Mouse (Mus musculus) cerebellum, postnatal 10 days (tissue): ENCODE measurements at regions not wholly inside any gene's neighbourhood (a gene's known extent, or its start where the extent isn't known, plus 50 kb on each side); places are given as distances from the start of the nearest gene placed in this dataset.

Source experiments
- DNase-seq, 2 experiments: peaks; one replicate each; pipeline ENCODE4 v3.0.0; 2021; ENCODE audit warnings: mixed read lengths in 2 of 2

DNA sequence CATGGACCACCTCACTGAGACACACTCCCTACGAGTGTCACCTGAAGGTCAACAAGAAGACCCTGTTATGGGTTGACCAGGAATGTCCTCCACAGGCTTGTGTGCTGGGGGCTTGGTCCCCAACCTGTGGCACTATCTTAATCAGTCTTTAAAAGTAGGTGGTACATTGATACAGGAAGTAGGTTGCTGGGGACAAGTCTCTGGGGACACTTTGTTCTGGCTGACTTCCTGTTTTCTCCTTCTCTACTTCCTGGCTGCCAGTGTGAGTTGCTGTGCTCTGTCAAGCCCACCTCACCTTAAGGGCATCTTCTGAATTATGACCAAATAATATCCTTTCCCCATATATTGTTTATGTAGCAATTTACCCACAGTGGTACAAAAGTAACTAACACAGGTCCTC lies 96.1 kb downstream of the Cct6b start:
- DNase-seq = no peak

DNA sequence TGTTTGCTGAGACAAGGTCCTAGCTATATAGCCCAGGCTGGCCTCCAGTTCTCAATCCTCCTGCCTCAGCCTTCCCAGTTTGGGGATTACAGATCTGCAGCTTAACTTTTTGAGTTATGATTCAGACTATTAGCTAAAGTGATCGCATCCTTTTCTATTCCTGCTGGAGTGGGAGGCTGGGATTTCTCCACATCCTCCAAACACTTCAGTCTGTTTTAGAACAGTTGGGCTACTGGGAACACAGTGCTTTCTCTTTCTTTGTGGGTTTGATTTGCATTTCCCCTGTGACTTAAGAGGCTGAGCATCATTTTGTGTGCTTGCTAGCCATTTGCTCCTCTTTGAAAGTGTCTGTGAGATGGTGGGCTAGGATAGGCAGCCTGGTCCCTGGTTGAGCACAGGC lies 100.0 kb downstream of the Cct6b start:
- DNase-seq = no peak

DNA sequence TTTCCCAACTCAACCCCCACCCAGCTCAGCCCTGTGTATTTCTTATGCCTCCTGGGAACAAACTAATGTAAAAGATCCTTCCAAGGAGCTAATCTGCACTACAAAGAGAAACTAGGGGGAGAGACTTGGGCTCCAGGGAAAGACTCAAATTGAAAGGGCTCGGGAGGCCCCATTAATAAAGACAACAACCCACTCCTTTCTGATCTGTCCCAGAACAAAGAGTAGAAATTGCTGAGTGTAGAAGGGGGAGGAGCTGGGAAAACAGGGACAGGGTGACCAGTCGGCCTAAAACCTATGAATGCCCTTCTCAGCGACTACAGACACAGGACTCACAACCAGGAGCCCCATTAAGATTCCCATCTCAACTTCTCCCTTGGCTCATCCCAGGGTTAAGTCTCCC lies 102.0 kb downstream of the Cct6b start:
- DNase-seq = no peak

DNA sequence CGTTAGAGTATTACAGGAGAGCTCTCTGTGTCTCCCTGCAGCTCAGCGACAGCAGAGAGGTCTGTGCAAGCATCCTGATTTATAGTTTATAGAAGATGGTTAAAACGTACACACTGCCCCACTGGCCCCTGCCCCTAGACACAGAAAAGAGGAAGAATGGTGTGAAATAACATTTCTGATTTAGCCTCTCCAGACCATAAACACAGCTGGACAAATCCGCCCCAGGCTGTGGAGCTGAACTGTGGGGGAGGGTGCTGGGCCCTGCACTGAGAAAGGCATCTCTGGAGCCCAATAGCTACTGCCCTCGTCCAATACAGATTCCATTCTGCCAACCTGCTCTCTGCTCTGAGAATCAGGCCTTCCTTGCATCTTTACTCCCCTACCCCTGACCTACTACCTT lies 112.4 kb downstream of the Cct6b start:
- no peak for DNase-seq

DNA sequence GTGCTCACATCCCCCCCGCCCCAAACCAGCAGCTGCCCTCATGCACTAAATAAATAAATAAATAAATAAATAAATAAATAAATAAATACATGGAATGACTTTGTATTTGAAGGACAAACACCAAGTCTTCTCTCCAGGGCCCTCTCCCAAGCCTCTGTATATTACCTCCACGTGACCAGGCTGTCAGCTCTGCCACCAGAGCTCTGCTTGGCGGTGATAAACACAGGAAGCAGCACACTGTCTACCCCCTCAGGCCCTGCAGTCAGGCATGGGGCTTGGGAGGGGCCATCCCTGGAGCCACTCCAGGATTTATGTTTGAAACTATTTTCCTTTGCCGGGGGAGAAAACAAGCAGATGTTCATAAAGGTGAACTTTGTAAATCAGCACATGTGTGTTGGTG lies 125.6 kb downstream of the Cct6b start:
- DNase-seq = no peak

DNA sequence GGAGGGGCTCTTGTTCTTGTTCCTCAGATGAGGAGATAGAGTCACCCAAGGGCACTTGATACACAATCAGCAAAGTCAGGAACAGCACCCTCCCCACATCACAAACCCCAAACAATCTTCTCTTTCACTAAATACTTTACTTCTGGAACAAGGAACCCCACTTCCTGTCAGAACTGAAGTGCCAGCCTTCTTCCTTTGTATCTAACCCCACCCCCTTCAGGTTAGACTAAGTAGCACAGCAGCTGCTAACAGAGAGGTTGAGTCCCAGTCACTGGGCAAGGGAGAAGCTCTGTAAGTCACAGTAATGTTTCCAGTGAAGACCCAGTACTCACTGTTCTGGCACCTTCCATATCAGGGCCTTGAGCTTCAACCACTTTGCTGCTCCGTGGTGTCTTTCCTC lies 131.9 kb downstream of the Cct6b start:
- no peak for DNase-seq

DNA sequence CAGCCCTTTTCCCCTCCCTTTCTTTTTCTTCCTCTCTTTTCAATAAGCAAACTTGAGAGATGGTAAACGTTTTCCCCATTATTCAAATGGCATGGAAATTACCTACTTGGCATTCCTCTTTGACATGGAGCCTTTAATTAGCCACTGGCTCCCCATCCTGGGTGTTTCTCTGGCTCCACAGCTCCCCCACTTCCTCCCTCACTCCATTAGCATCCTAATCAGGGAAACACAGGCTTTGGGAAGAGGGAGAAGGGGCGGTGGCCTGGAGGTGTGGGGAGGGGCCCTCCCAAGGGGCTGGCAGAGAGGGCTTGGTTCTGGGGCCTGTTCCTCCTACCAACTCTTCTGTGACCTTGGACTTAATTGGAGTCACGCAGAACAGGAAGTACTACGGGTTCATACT lies 132.7 kb downstream of the Cct6b start:
- DNase-seq = no peak

DNA sequence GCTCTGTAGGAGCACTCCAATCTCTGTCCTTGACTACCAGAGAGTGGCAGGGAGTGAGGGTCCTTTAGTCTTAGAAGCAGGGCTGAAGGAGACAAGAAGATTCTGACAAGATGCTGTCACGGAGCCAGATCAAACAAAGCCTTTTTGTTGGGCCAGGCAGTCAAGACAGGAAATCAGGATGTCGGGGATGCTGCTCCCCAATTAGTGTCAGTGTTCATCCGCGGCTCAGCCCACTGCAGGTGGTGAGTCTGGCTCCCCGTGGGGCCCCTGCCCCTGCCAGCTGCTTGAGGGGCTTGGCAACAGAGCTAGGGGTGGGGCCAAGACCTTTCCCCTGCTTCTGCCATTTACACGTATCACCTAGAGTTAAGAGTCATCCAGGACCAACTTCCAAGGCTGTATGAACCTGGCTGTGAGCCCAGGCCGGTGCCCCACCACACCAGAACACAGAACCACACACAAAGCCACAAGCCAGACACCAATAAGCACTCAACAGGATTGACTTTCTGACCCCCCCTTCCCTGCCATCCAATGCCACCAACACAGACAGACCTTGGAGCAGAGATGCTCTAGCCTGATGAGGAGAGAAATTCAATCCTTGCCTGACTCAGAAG lies 137.5 kb downstream of the Cct6b start:
- DNase-seq = peak; percentile 15 to 25

DNA sequence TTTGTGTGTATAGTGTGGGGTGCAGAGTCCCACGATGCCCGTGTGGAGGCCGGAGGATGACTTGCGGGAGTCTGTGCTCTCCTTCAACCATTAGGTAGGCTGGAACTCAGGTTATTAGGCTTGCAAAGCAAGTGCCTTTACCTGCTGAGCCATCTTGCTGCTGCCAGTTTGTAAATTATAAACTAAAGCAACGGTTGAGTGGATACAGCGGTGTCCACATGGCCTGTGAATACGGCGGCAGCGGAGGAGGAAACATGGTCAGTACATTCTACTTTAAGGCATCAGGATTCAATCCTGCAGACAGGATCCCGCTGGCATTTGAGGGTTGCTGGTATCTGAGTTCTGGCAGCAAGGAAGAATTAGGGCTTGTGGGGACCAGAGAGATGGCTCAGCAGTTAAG lies 143.1 kb downstream of the Cct6b start:
- no peak for DNase-seq

DNA sequence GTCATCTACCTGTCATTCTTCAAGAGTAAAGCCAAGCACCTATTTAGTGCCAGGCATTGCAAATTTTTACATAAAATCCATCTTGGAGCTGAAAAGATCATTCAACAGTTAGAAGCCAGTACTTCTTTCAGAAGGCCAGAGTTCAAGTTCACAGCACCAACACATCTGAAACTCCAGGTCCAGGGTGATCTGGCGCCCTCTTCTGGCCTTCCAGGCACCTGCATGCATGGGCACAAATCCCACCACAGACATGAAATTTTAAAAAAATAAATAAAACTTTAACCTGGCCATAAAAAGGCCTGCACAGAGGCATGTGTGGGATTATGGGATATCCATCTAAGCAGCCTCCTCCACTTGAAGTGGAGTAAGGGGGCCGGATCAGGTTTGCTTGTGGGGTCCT lies 144.7 kb downstream of the Cct6b start:
- no peak for DNase-seq

DNA sequence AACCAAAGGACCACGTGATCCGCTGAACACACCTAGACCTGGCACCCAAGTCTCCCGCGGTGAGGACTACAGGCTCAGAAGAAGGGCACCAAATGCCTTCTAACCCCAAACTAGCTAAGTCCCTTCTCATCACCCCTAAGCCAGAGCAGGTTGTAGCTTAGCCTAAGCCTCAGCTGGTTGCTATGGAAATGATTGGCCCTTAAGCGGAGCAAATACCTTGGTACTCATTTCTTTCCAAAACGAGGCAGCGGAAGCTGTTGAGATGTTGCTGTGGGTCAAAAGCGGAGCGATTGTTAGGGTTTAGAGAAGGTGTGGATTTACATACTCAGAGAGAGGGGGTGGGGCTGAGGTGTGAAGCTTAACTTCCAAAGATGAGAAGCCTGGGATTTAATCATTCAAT lies 145.7 kb downstream of the Cct6b start:
- no peak for DNase-seq

DNA sequence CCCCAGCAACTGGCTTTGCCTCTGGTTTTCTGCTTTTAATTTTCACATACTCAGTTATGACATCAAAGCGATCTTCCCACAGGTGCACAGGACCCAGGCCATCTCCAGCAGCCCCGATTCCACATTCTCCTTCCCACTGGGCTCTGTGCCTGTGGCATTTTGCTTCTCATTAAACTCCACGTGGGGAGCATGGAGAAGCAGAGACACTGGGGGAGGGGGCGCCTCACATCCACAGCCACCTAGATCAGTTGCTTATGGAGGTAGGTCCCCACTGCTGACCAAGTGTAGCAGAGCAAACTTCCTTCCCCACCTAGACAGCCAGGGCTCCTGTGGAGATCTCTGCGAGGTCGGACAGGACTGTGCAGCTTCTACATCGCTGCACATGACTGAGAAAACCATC lies 147.3 kb downstream of the Cct6b start:
- peak; percentile 59 to 62 for DNase-seq

DNA sequence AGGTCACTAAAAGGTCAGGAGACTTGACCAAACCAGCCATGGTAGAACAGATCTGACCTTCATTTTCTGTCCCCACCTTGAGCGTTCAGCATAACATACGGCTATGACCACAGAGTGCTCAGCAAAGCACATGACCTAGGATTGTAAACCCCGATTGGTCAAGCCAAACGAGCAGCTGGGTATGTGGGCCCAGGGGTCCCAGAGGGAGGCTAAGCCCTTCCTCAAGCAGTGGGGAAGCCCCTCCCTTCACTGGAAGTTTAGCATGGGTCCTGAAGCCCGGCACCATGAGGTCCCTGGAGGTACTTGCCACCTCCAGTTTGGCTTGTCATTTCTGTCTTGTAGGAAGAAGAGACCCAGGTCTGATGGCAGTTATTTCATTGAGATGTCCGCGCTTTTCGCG lies 149.8 kb downstream of the Cct6b start:
- DNase-seq = no peak

DNA sequence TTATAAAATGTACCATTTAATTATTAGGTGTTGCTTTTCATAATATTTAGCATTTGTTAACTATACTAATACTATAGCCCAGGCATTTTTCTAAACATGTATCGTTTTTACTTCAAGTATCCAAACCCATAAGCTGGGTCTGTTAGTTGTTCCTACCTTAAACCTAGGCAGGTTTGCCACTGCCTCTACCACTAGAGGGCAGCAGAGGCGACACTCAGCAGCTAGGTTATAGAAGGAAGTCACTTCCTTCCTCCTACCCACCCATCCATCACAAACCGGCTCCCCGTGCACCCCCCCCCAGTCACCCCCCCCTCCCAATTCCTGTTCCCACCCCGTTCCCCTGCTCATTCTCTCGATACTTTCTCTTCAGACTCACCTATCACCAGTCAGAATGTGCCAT lies 150.6 kb downstream of the Cct6b start:
- peak; percentile 89 to 92 for DNase-seq

DNA sequence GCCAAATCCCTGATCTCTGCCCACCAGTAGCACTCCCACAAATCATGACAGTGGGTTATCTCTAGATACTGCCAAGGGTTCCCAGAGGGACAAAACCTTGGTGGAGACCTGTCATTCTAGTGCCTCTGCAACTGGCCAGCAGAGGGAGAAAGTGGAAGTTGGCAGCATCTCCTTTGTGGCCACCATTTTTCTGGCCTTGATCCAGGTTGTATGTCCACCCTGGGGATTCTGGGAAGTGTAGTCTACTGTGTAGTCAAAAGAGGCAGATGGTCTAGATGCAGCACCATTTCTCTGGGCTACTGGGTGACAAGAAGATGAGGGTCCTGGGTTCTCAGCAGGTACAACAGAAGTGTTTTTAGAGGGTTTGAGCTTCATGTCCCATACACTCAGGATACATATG lies 152.1 kb downstream of the Cct6b start:
- DNase-seq = peak; percentile 82 to 91

DNA sequence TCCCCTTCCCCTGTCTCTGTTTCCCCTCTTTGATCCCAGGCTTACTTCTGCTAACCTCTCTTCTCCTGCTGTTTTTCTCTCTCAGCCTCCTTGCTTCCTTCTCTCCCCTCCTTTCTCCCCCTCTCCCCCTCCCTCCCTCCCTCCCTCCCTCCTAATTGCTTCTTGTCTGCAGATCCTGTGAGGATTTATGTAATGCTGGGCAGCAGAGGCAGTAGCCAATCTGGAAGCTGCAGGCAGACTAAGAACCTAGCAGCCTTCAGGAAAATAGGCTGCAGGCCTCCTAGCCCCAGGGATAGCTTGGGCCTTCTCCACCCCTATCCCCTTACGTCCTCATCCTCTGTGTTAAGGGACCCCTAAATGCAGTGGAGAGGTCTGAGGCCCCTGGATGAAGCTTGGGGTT lies 155.2 kb downstream of the Cct6b start:
- no peak for DNase-seq

DNA sequence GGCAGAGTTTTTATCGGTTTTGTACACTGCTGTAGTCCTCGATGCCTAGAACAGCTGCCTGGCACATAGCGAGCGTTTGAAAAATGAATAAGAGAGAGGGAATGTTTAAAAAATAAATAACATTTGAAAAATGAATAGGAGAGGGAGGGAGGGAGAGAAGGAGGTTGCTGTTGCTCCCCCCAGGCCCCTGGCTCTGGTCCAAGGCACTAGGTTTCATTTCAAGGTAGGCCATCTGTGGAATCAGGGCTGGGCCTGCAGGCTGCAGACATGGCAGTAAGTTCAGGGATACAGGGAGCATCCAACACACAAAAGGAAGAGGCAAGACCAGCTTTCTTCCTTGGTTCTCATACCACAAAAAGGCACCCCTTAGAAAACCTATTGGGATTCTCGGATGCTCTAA lies 156.5 kb downstream of the Cct6b start:
- DNase-seq = peak; percentile 77 to 83

DNA sequence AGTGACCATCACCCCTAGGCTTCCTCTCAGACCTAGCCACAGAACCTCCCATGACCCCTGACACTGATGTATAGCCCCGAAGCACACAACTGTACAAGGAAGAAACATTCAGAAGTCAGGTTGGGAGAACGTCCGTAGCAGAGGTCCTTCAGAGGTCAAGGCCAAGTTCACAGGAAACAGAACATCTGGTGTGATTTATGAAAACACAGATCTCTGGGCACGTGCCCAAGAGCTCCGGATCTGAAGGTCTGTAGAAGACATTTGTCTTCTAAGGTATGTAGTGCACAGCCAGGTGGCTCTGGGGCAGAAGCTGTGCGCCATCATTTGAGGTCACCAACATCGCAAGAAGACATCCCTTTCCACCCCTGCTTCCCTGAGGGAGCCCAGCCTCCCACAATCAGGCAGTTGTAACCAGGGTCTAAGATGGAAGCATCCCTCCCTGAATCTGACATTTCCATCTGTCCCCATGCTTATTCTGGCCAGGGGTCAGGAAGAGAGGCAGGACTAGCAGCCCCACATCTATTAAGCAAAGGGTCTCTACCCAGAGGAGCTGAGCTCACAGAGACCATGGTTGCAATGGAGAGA lies 159.8 kb downstream of the Cct6b start:
- DNase-seq = peak in 1 of 2 experiments; percentile 54

DNA sequence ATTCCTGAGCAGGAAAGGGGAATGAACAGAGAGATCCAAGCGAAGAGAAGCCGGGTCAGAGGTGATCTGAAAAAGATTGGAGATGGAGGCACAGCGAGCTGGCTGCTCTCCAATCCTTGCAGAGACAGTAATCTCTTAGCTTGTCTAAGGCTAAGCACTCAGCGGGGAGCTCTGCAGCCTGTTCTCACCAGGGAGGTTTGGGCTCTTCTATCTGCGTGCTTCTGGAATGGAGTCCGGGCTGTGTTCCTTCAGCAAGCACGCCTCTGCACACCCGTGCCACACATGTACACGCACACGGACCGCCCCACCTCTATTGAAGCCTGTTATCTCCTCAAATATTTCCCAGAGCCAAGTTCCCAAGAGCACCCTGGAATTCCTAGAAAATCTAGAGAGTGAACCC lies 161.3 kb downstream of the Cct6b start:
- DNase-seq = peak; percentile 64 to 73

DNA sequence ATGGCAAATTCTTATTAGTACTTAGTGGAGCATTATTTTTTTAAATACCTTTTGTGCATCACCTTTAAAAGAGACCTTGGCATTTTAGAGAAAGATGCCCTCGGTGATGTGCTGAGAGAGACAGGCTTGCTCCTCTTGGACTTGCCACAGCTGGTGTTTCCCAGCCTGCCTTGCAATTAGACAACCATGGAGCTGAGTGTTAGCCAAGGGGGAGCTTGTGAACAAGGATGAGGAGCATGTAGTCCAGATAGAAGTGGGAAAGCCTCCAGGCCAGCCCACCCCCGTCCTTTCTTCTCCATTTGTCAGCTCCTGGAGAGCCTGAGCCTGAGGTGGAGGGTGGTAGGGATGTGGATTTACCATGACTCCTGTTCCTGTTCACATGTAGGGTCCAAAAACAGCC lies 161.9 kb downstream of the Cct6b start:
- peak; percentile 48 to 49 for DNase-seq

DNA sequence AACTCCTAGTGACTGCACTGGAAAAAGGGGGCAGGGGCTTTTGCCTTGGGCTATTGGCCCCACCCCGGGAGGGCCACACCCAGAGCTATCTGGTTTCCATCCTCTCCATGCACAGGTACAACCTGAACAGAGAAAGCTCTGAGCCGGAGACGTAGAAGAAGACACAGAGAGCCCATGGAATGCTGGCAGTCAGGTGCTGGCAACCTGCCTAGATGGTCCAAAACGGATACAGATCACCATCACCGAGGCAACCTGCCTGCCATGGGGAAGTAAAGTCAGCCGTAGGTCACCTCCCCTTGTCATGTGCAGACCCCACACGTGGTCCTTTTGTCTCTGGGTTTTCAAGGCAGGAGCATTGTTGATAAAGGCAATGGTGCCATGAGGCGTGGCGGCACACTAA lies 164.0 kb downstream of the Cct6b start:
- DNase-seq = peak; percentile 63

DNA sequence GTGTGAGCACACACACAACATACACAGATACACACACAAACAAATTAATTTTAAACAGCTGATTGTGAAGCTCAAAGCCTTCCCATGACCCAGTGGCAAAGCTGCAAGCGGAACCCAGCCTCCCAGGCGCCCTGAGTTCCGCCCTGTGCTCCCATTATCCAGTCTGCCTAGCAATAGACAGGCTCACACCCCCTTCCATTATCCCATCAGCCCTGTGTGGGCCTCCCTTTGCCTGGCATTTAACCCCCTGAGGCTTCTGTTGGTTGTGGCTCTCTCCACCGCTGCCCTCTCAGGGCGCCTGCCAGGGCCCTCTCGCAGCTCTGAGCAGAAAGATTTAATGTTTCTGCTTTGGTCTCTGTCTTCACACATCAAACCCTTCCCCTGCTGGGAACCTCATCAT lies 166.4 kb downstream of the Cct6b start:
- DNase-seq = no peak

DNA sequence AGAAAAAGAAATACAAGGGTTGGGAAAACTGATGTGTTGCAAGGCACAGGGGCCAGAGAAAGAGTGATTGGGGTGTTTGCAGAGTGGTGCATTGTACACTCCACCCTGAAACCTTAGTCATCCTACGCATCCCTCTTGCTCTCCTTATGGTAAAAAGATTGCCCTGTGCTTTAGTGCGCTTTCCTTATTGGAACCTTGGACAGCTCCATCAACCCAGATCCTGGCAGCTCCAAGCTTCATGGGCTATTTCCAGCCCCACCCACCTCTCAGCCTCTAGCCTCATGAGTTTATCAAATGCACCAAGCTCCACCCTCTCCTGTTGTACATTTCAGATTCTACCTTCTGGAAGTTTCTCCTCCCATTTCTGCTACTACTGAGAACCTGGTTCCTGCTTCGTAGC lies 167.3 kb downstream of the Cct6b start:
- DNase-seq = no peak

DNA sequence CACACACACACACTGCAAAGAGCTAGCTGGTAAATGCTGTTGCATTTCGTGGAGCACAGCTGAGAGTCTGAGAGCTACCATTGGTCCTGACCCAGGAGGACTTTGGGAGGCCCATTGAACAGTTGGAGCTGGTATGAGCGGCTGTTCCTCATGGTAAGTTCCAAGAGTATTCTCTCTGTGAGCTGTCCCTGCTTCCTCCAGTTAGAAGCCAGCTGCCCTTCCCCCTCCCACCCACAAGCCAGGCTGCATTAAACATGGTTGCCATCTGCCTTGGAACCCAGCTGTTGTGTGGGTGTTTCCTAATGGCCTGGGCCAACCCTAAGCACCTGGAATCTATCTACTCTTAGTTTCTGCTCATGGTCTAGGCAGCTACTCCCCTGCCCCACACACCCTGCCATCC lies 174.4 kb downstream of the Cct6b start:
- peak in 1 of 2 experiments; percentile 52 for DNase-seq

DNA sequence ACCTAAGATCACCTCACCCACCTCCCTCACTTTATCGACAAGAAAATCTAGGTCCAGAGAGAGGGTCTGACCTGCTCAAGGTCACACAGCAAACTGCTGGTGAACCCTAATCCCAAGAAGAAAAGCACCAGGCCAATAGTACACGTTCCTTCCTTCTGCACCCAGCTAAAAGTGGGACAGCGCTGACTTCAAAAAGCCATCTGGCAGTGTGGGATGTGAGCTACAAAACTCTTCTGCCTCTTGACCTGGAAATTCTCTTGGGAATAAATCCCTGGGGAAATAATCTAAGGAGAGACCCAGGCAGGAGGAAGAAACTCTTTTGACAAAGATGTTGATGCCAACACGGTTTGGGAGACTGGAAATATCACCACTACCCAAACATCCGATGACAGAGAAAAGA lies 175.4 kb downstream of the Cct6b start:
- no peak for DNase-seq
